Mouse (Mus musculus): Measurements from ENCODE around the gene Fam20b.

DNA sequence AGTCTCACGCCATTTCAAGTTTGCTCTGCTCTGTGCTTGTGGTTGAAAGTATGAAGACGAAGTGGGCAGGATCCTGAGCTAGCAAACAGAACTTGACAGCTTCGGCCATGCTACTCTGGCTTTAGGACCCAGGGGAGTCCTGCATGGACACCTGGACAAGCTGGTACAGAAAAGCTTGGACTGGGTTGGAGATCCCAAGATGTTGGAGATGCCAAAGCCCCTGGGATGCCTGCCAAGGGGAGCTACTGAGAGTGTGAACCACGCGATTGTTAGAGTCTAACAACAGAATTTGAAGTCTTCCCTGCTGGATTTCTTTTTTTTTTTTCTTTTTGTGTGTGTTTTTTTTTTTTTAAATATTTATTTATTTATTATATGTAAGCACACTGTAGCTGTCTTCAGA is 42.3 kb downstream of the Fam20b start:
- TF ChIP-seq CTCF (IDR thresholded peaks at IDR 0.05; ENCODE audit: low read depth) (no peak), EP300 (IDR thresholded peaks at IDR 0.05; ENCODE audit: low read depth) (no peak)

Measured in liver, embryonic 14.5 days (tissue).